Mouse (Mus musculus): ENCODE measurements around the gene Rgl1. TPM values are rescaled to one million over a fixed set of nuclear protein-coding genes. Genes with fewer than 3 reads are reported as not detected.

Gene Rgl1
- polyA plus RNA-seq, 1 experiment from 2014 or later, result 36.3 TPM

- H3K4me2 ChIP-seq (replicated peaks), result no peak overlapping the region
- H3K27ac ChIP-seq (replicated peaks), result peak overlapping the region; percentile 82; the same call in 1 of the 2 replicates
- no peaks in the 10 kb centered on the region for H3K9me3 ChIP-seq (replicated peaks)
- no peak for ATAC-seq (ENCODE audit: insufficient number of reproducible peaks, low FRiP score, low TSS enrichment, low read depth)
- no peak overlapping the region for H3K4me3 ChIP-seq (replicated peaks)
- no peaks in the 10 kb centered on the region for H3K27me3 ChIP-seq
- peaks cover 29% of the 10 kb centered on the region for H3K4me1 ChIP-seq
- peaks cover 7% of the 10 kb centered on the region for H3K36me3 ChIP-seq
- no peak overlapping the region for H3K9ac ChIP-seq
- 60% methylated on average over 14 of the region's 14 CpGs for WGBS
Measured at GRCm38 (mm10) chr1:152556576-152557281, 209.4 kb downstream of the Rgl1 start.

DNA sequence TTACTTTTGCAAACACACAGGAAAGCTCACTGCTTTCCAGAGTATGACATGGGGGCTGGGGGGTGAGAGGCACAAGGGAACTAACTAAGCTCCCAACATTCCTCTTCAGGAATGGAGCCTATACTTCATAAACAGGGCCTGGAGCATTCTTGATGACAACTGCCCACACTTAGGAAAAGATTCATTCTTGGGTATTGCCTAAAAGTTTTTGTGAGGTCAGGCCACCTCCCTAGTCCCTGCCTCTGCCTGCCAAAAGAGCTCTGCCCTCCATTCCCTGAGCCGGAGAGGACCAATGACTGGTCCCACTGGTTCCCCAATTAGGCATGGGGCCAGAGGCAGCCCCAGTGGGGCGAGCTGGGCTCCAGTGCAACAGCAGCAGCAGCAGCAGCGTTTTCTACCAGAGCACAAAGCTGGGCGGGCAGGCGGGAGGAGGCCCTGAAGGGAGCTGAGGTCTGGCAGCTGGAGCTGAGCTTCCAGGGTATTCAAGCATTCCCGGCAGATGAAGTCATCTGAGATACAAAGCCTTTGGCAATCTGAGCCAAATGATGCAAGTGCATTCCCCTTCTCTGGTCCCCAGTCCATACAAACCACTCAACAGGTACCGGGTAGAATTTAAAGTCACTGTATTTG, 210.1 kb downstream of the Rgl1 start:
- no peak overlapping the region for H3K4me3 ChIP-seq (replicated peaks)
- H3K9ac ChIP-seq, result no peak overlapping the region
- H3K27me3 ChIP-seq, result no peaks in the 10 kb centered on the region
- peak overlapping the region; percentile 82 for H3K27ac ChIP-seq (replicated peaks)
- no peak overlapping the region for H3K4me2 ChIP-seq (replicated peaks)
- H3K9me3 ChIP-seq (replicated peaks), result no peaks in the 10 kb centered on the region
- WGBS, result 11% methylated on average over 7 of the region's 7 CpGs
- peaks cover 7% of the 10 kb centered on the region for H3K36me3 ChIP-seq
- H3K4me1 ChIP-seq, result peaks cover 29% of the 10 kb centered on the region
- ATAC-seq (ENCODE audit: insufficient number of reproducible peaks, low FRiP score, low TSS enrichment, low read depth), result peak; percentile 84

GRCm38 (mm10) chr1:152553912-152554547, 212.1 kb downstream of the Rgl1 start:
- H3K36me3 ChIP-seq, result peaks cover 7% of the 10 kb centered on the region
- peaks cover 28% of the 10 kb centered on the region for H3K4me1 ChIP-seq
- whole genome bisulfite sequencing, result 73% methylated on average over 15 of the region's 15 CpGs
- no peak for ATAC-seq (ENCODE audit: insufficient number of reproducible peaks, low FRiP score, low TSS enrichment, low read depth)
- no peak overlapping the region; the same call in 1 of the 2 replicates for H3K27ac ChIP-seq (replicated peaks)
- no peak overlapping the region for H3K4me3 ChIP-seq (replicated peaks)
- no peaks in the 10 kb centered on the region for H3K9me3 ChIP-seq (replicated peaks)
- no peak overlapping the region for H3K9ac ChIP-seq
- H3K27me3 ChIP-seq, result no peaks in the 10 kb centered on the region
- no peak overlapping the region for H3K4me2 ChIP-seq (replicated peaks)

GRCm38 (mm10) chr1:152550973-152551372, 215.2 kb downstream of the Rgl1 start:
- Histone ChIP-seq H3K4me1 (peaks cover 12% of the 10 kb centered on the region), H3K4me3 (replicated peaks) (no peak overlapping the region), H3K9ac (no peak overlapping the region), H3K36me3 (peaks cover 18% of the 10 kb centered on the region), H3K27ac (replicated peaks) (no peak overlapping the region), H3K27me3 (no peaks in the 10 kb centered on the region), H3K9me3 (replicated peaks) (no peaks in the 10 kb centered on the region), H3K4me2 (replicated peaks) (no peak overlapping the region)
- WGBS, result 76% methylated on average over 3 of the region's 3 CpGs
- ATAC-seq (ENCODE audit: insufficient number of reproducible peaks, low FRiP score, low TSS enrichment, low read depth), result no peak

DNA sequence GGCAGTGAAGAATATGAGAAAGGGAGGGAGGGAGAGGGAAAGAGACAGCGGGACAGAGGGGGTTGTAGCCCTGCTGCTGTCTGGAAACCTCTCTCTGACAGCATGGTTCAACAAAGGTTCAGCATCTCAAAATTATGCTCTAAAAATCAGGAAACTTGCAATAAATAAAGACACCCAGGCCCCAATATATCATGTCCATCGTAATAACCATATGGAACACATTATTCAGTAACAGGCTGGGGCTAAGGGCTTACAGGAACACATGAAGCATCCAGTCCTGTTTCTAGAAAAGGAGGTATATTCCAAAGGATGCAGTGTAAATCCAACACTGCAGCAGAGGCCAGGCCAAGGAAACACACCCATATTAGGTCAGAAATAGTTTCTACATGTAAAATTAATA, 215.6 kb downstream of the Rgl1 start:
- ATAC-seq (ENCODE audit: insufficient number of reproducible peaks, low FRiP score, low TSS enrichment, low read depth), result no peak
- peak overlapping the region; percentile 48; the same call in 1 of the 2 replicates for H3K27ac ChIP-seq (replicated peaks)

GRCm38 (mm10) chr1:152549061-152549738, 217.0 kb downstream of the Rgl1 start:
- no peak overlapping the region for H3K27ac ChIP-seq (replicated peaks)

More for the DNA sequence above, 215.6 kb downstream of the Rgl1 start:
- peaks cover 8% of the 10 kb centered on the region for H3K4me1 ChIP-seq
- H3K4me3 ChIP-seq (replicated peaks), result no peak overlapping the region
- no peaks in the 10 kb centered on the region for H3K27me3 ChIP-seq
- H3K9ac ChIP-seq, result no peak overlapping the region
- WGBS, result 51% methylated on average over 2 of the region's 2 CpGs
- H3K9me3 ChIP-seq (replicated peaks), result no peaks in the 10 kb centered on the region
- H3K4me2 ChIP-seq (replicated peaks), result no peak overlapping the region
- peaks cover 22% of the 10 kb centered on the region for H3K36me3 ChIP-seq

DNA sequence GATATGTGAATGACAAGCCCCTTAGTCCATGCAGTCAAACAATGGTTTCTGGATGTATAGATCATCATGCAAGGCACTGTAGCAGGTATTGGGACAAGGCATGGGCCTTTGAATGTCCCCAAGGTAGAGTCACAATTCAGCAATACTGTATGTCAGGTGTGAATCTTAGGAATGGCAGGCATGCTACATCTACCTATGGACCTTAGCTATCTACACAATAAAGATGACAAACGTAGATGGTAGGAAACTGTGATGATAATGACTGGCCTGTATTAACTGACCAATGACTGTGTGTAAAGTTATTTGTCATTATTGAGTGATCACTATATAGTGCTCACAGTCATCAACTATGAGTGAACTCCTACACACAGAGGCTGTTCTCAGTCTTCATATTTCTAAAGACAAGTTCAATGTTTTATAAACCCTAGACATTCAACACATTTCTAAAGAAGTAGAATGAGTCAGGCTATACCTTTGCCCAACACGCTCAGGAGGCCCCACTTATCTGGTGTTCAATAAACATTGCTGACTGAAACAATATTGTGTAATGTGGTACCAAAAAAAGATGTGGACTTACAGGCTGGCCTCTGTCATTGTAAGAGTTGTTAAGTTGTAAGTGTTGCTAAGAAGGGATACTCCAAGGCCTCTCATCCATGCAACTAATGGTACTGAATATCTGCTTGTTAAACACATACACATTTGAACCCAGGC, 222.5 kb downstream of the Rgl1 start:
- H3K36me3 ChIP-seq, result peaks cover 56% of the 10 kb centered on the region
- no peak overlapping the region for H3K4me3 ChIP-seq (replicated peaks)
- WGBS, result 91% methylated on average over 2 of the region's 2 CpGs
- no peak overlapping the region for H3K4me2 ChIP-seq (replicated peaks)
- no peaks in the 10 kb centered on the region for H3K9me3 ChIP-seq (replicated peaks)
- no peak overlapping the region for H3K27ac ChIP-seq (replicated peaks)
- no peaks in the 10 kb centered on the region for H3K27me3 ChIP-seq
- no peak overlapping the region for H3K9ac ChIP-seq
- H3K4me1 ChIP-seq, result no peaks in the 10 kb centered on the region
- no peak for ATAC-seq (ENCODE audit: insufficient number of reproducible peaks, low FRiP score, low TSS enrichment, low read depth)

More at GRCm38 (mm10) chr1:152549061-152549738, 217.0 kb downstream of the Rgl1 start:
- WGBS, result 62% methylated on average over 13 of the region's 13 CpGs
- Histone ChIP-seq H3K9ac (no peak overlapping the region), H3K36me3 (peaks cover 27% of the 10 kb centered on the region), H3K27me3 (no peaks in the 10 kb centered on the region), H3K4me2 (replicated peaks) (no peak overlapping the region), H3K9me3 (replicated peaks) (no peaks in the 10 kb centered on the region), H3K4me3 (replicated peaks) (no peak overlapping the region), H3K4me1 (0 out of 2 replicates have a peak, but pooled peaks cover 5% of the 10 kb centered on the region)
- ATAC-seq (ENCODE audit: insufficient number of reproducible peaks, low FRiP score, low TSS enrichment, low read depth), result no peak; the same call in 1 of the 2 replicates

- ATAC-seq (ENCODE audit: insufficient number of reproducible peaks, low FRiP score, low TSS enrichment, low read depth), result no peak
- Histone ChIP-seq H3K27me3 (no peaks in the 10 kb centered on the region), H3K27ac (replicated peaks) (no peak overlapping the region), H3K4me1 (no peaks in the 10 kb centered on the region), H3K4me2 (replicated peaks) (no peak overlapping the region), H3K9ac (no peak overlapping the region), H3K9me3 (replicated peaks) (no peaks in the 10 kb centered on the region), H3K4me3 (replicated peaks) (no peak overlapping the region), H3K36me3 (peaks cover 63% of the 10 kb centered on the region)
- WGBS, result 90% methylated on average over 6 of the region's 6 CpGs
Measured at GRCm38 (mm10) chr1:152542747-152543378, 223.3 kb downstream of the Rgl1 start.

DNA sequence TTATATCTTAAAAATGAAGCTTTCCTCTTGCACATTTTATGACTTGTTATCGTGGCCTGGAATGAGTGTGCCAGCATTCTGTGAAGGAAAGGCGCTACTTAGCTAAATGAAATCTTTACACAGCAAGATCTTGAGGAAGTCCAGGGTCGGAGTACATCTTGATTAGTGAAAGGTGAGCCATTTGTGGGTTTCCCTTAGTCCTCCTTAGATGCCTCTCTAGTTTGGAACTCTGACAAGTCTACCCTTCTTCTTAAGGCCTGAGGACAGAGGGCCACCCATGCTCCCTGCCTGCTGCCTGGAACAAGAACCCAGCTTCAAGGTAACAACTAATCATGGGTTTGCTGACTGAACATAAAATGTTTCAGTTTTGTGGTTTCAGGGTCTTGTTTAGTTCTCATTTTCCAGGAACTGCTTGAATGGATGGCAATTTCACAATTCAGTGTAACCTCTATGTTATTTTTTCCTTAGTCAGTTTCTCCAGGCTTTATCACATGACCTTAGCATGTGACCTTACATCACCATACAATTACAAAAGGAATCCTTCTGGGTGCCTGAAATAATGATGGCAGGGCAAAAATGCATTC, 225.8 kb downstream of the Rgl1 start:
- WGBS, result 81% methylated on average over 3 of the region's 3 CpGs
- no peak overlapping the region for H3K4me3 ChIP-seq (replicated peaks)
- no peak overlapping the region for H3K9ac ChIP-seq
- no peak overlapping the region for H3K27ac ChIP-seq (replicated peaks)
- no peaks in the 10 kb centered on the region for H3K9me3 ChIP-seq (replicated peaks)
- H3K36me3 ChIP-seq, result peaks cover 60% of the 10 kb centered on the region
- H3K4me1 ChIP-seq, result no peaks in the 10 kb centered on the region
- no peak overlapping the region for H3K4me2 ChIP-seq (replicated peaks)
- H3K27me3 ChIP-seq, result no peaks in the 10 kb centered on the region
- no peak for ATAC-seq (ENCODE audit: insufficient number of reproducible peaks, low FRiP score, low TSS enrichment, low read depth)

DNA sequence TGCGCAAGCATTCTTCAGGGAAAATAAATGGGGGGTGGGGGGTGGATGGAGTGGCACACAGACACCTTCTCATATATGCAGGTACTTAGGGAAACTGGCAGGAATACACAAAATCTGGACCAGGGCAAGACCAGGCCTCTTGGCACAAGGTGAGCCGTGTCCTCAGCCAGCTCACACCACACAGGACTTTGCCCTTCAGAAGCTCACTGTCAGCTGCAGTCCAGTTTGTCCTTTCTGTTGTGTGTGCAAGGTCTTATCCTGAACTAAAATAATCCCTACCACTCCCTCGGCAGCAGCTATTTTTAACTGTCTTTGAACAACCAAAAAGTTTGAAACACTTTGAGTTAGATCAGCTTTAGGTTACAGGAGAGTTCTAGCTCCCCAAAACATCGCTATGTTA, 227.3 kb downstream of the Rgl1 start:
- Histone ChIP-seq H3K36me3 (peaks cover 54% of the 10 kb centered on the region), H3K9me3 (replicated peaks) (no peaks in the 10 kb centered on the region), H3K27ac (replicated peaks) (no peak overlapping the region), H3K4me1 (no peaks in the 10 kb centered on the region), H3K9ac (no peak overlapping the region), H3K4me2 (replicated peaks) (no peak overlapping the region), H3K27me3 (no peaks in the 10 kb centered on the region), H3K4me3 (replicated peaks) (no peak overlapping the region)
- no peak for ATAC-seq (ENCODE audit: insufficient number of reproducible peaks, low FRiP score, low TSS enrichment, low read depth)
- 88% methylated on average over 4 of the region's 4 CpGs for WGBS

Measured in embryonic facial prominence, embryonic 15.5 days (tissue).